Mouse (Mus musculus): ENCODE results near the gene 1700066M21Rik. TPM values are rescaled to one million over a fixed set of nuclear protein-coding genes. Genes with fewer than 3 reads are reported as not detected.

1700066M21Rik gene
- 4.8 and 12.8 TPM in 2 replicates for total RNA-seq (2014; rRNA removed; ENCODE audit: low replicate concordance)
- 5.2 and 5.8 TPM in 2 replicates for polyA plus RNA-seq (2015; fragmentation: Nextera tagmentation; extraction: Ambion mirVana)

- Histone ChIP-seq H3K4me2 (ENCODE audit: low read depth, low read length) (peak within 1 kb of the TSS; percentile 91), H3K27me3 (ENCODE audit: control insufficient read depth, insufficient read depth, low read length) (no peaks in the 10 kb centered on the region), H3K4me1 (ENCODE audit: control insufficient read depth, insufficient read depth) (peaks cover 7% of the 10 kb centered on the region; the same call in 1 of the 2 replicates), H3K9me3 (replicated peaks; ENCODE audit: control insufficient read depth, low read length) (no peaks in the 10 kb centered on the region), H3K27ac (ENCODE audit: low read depth) (peak within 1 kb of the TSS; percentile 66), H3K9ac (replicated peaks; ENCODE audit: low read depth, low read length) (peak within 1 kb of the TSS; percentile 71), H3K4me3 (ENCODE audit: low read depth, low read length) (peak within 1 kb of the TSS; percentile 94), H3K36me3 (replicated peaks; ENCODE audit: control insufficient read depth, insufficient read depth, low read length) (no peaks in the 10 kb centered on the region)
- no peak for TF ChIP-seq EP300 (IDR thresholded peaks at IDR 0.05; ENCODE audit: low read depth)
- TF ChIP-seq CTCF (IDR thresholded peaks at IDR 0.05; ENCODE audit: low read depth) = no peak
- whole genome bisulfite sequencing = under 1% methylated on average over 75 of the region's 81 CpGs
- ATAC-seq (ENCODE audit: insufficient read depth, low read depth) (peak; percentile 98), DNase-seq (ENCODE audit: low spot score) (peak; percentile 96)
These were observed at the start of gene 1700066M21Rik for GRCm38 (mm10) chr1:57377376-57378341. Gene 1700066M21Rik, plus strand, starts transcription at chr1:57377620.

GRCm38 (mm10) chr1:57329285-57330093 lies 47.9 kb upstream of the 1700066M21Rik start:
- no peak overlapping the region for H3K4me2 ChIP-seq (ENCODE audit: low read depth, low read length)
- no peaks in the 10 kb centered on the region for H3K9me3 ChIP-seq (replicated peaks; ENCODE audit: control insufficient read depth, low read length)
- no peak overlapping the region for H3K4me3 ChIP-seq (ENCODE audit: low read depth, low read length)
- ATAC-seq (ENCODE audit: insufficient read depth, low read depth) (no peak), DNase-seq (ENCODE audit: low spot score) (no peak)
- H3K27ac ChIP-seq (ENCODE audit: low read depth) = no peak overlapping the region
- no peaks in the 10 kb centered on the region for H3K36me3 ChIP-seq (replicated peaks; ENCODE audit: control insufficient read depth, insufficient read depth, low read length)
- no peaks in the 10 kb centered on the region for H3K27me3 ChIP-seq (ENCODE audit: control insufficient read depth, insufficient read depth, low read length)
- TF ChIP-seq EP300 (IDR thresholded peaks at IDR 0.05; ENCODE audit: low read depth) (no peak), CTCF (IDR thresholded peaks at IDR 0.05; ENCODE audit: low read depth) (no peak)
- no peak overlapping the region for H3K9ac ChIP-seq (replicated peaks; ENCODE audit: low read depth, low read length)
- 0 out of 2 replicates have a peak, but pooled peaks cover 11% of the 10 kb centered on the region for H3K4me1 ChIP-seq (ENCODE audit: control insufficient read depth, insufficient read depth)
- WGBS = 78% methylated on average over 5 of the region's 5 CpGs

- Histone ChIP-seq H3K9me3 (replicated peaks; ENCODE audit: control insufficient read depth, low read length) (no peaks in the 10 kb centered on the region), H3K27me3 (ENCODE audit: control insufficient read depth, insufficient read depth, low read length) (no peaks in the 10 kb centered on the region), H3K36me3 (replicated peaks; ENCODE audit: control insufficient read depth, insufficient read depth, low read length) (no peaks in the 10 kb centered on the region), H3K27ac (ENCODE audit: low read depth) (no peak overlapping the region), H3K4me3 (ENCODE audit: low read depth, low read length) (no peak overlapping the region), H3K9ac (replicated peaks; ENCODE audit: low read depth, low read length) (no peak overlapping the region), H3K4me1 (ENCODE audit: control insufficient read depth, insufficient read depth) (0 out of 2 replicates have a peak, but pooled peaks cover 11% of the 10 kb centered on the region), H3K4me2 (ENCODE audit: low read depth, low read length) (no peak overlapping the region)
- no peak for DNase-seq (ENCODE audit: low spot score)
- ATAC-seq (ENCODE audit: insufficient read depth, low read depth) = no peak
- TF ChIP-seq CTCF (IDR thresholded peaks at IDR 0.05; ENCODE audit: low read depth) = no peak
- TF ChIP-seq EP300 (IDR thresholded peaks at IDR 0.05; ENCODE audit: low read depth) = no peak
- 58% methylated on average over 6 of the region's 6 CpGs for WGBS
These were observed 47.2 kb upstream of the 1700066M21Rik start for GRCm38 (mm10) chr1:57330228-57330627.

- H3K27me3 ChIP-seq (ENCODE audit: control insufficient read depth, insufficient read depth, low read length) = no peaks in the 10 kb centered on the region
- 36% methylated on average over 4 of the region's 4 CpGs for WGBS
- H3K4me1 ChIP-seq (ENCODE audit: control insufficient read depth, insufficient read depth) = 0 out of 2 replicates have a peak, but pooled peaks cover 11% of the 10 kb centered on the region
- ATAC-seq (ENCODE audit: insufficient read depth, low read depth) (no peak), DNase-seq (ENCODE audit: low spot score) (no peak)
- no peaks in the 10 kb centered on the region for H3K36me3 ChIP-seq (replicated peaks; ENCODE audit: control insufficient read depth, insufficient read depth, low read length)
- TF ChIP-seq EP300 (IDR thresholded peaks at IDR 0.05; ENCODE audit: low read depth) (no peak), CTCF (IDR thresholded peaks at IDR 0.05; ENCODE audit: low read depth) (no peak)
- no peak overlapping the region for H3K9ac ChIP-seq (replicated peaks; ENCODE audit: low read depth, low read length)
- H3K4me3 ChIP-seq (ENCODE audit: low read depth, low read length) = no peak overlapping the region
- H3K27ac ChIP-seq (ENCODE audit: low read depth) = no peak overlapping the region
- H3K9me3 ChIP-seq (replicated peaks; ENCODE audit: control insufficient read depth, low read length) = no peaks in the 10 kb centered on the region
- H3K4me2 ChIP-seq (ENCODE audit: low read depth, low read length) = no peak overlapping the region
These were observed 45.4 kb upstream of the 1700066M21Rik start for GRCm38 (mm10) chr1:57332040-57332439.

GRCm38 (mm10) chr1:57333550-57334213 lies 43.7 kb upstream of the 1700066M21Rik start:
- ATAC-seq (ENCODE audit: insufficient read depth, low read depth) (peak; percentile 89), DNase-seq (ENCODE audit: low spot score) (peak; percentile 68)
- peak overlapping the region; percentile 47 for H3K27ac ChIP-seq (ENCODE audit: low read depth)
- no peak overlapping the region for H3K4me3 ChIP-seq (ENCODE audit: low read depth, low read length)
- H3K4me2 ChIP-seq (ENCODE audit: low read depth, low read length) = peak overlapping the region; percentile 40
- WGBS = 7% methylated on average over 11 of the region's 11 CpGs
- H3K4me1 ChIP-seq (ENCODE audit: control insufficient read depth, insufficient read depth) = 0 out of 2 replicates have a peak, but pooled peaks cover 11% of the 10 kb centered on the region
- H3K36me3 ChIP-seq (replicated peaks; ENCODE audit: control insufficient read depth, insufficient read depth, low read length) = no peaks in the 10 kb centered on the region
- no peaks in the 10 kb centered on the region for H3K27me3 ChIP-seq (ENCODE audit: control insufficient read depth, insufficient read depth, low read length)
- no peaks in the 10 kb centered on the region for H3K9me3 ChIP-seq (replicated peaks; ENCODE audit: control insufficient read depth, low read length)
- H3K9ac ChIP-seq (replicated peaks; ENCODE audit: low read depth, low read length) = 0 out of 2 replicates have a peak overlapping the region, but pooled peaks have one; percentile 8
- TF ChIP-seq EP300 (IDR thresholded peaks at IDR 0.05; ENCODE audit: low read depth) = 0 out of 2 replicates have a peak, but pooled peaks have one; percentile 13
- TF ChIP-seq CTCF (IDR thresholded peaks at IDR 0.05; ENCODE audit: low read depth) = no peak
